Mouse (Mus musculus): ENCODE results near the gene Mef2d. TPM values are rescaled to one million over a fixed set of nuclear protein-coding genes. Genes with fewer than 3 reads are reported as not detected.
A peak's percentile ranks its signal among the peaks of the same experiment; 100 is the strongest.

The Mef2d gene
- polyA plus RNA-seq, 1 experiment, result 64.7 TPM

DNA sequence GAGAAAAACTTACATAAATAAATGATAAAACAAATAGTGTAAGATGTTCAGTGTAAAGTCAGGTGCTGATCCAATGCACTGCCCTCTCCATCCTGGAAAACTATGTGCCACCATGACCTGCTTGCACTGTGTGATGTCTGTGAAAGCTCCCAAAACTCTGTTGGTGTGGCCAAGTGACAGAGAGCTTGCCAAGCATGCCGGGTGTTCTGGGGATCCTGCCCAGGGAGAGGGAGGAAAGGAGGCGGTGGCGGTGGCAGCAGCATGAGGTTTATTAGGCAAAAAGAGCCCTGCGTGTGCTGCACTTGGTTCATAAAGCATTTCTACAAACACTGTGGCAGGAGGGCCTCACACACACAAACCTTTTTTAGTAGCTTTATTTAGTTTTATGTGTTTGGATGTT, 39.2 kb downstream of the Mef2d start:
- Histone ChIP-seq H3K4me1 (ENCODE audit: control insufficient read depth, insufficient read depth, low read length) (peaks cover 2% of the 10 kb centered on the region; the same call in 1 of the 2 replicates), H3K27ac (ENCODE audit: control insufficient read depth, insufficient read depth, low read depth, low read length, poor library complexity) (no peak overlapping the region), H3K4me3 (replicated peaks; ENCODE audit: control insufficient read depth, low read depth, low read length) (no peak overlapping the region)
- TF ChIP-seq POLR2A (IDR thresholded peaks at IDR 0.05; ENCODE audit: borderline replicate concordance, control insufficient read depth, low read depth, low read length) (no peak), CTCF (IDR thresholded peaks at IDR 0.05; ENCODE audit: control insufficient read depth, insufficient read depth, low read length) (no peak)
- WGBS, result 74% methylated on average over 4 of the region's 4 CpGs

DNA sequence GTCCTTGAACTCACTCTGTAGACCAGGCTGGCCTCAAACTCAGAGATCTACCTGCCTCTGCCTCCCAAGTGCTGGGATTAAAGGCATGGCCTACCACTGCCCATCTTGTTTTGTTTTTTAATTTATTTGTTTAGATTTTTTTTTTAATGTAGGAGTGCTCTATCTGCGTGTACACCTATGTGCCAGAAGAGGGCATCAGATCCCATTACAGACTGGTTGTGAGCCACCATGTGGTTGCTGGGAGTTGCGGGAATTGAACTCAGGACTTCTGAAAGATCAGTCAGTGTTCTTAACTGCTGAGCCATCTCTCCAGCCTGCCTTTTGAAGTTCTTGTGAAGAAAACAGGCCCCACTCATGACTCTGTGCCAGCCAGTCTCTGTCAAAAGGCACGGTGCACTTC, 44.3 kb downstream of the Mef2d start:
- Histone ChIP-seq H3K27ac (ENCODE audit: control insufficient read depth, insufficient read depth, low read depth, low read length, poor library complexity) (no peak overlapping the region), H3K4me3 (replicated peaks; ENCODE audit: control insufficient read depth, low read depth, low read length) (no peak overlapping the region), H3K4me1 (ENCODE audit: control insufficient read depth, insufficient read depth, low read length) (no peaks in the 10 kb centered on the region; the same call in 1 of the 2 replicates)
- 69% methylated on average over 3 of the region's 3 CpGs for WGBS
- no peak for TF ChIP-seq POLR2A (IDR thresholded peaks at IDR 0.05; ENCODE audit: borderline replicate concordance, control insufficient read depth, low read depth, low read length)
- no peak for TF ChIP-seq CTCF (IDR thresholded peaks at IDR 0.05; ENCODE audit: control insufficient read depth, insufficient read depth, low read length)

DNA sequence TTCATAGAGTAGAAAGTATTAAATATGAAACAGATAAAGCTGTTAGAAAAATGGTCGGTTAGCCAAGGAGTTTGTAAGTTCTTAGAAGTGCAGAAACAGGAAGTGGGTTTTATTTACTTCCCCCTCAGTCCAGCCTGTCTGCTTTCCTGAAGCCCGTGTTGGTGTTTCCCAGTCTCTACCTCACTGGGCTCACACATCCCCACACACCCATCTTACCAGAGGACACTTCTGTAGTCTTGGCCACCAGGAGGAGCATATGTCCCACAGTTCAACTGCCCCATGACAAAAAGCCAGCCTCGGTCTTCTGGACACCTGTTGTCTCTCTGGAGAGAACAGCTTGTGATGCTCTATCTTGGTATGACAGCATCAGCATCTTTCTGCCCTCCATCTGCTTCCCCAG, 49.0 kb downstream of the Mef2d start:
- Histone ChIP-seq H3K4me1 (ENCODE audit: control insufficient read depth, insufficient read depth, low read length) (no peaks in the 10 kb centered on the region; the same call in 1 of the 2 replicates), H3K27ac (ENCODE audit: control insufficient read depth, insufficient read depth, low read depth, low read length, poor library complexity) (no peak overlapping the region), H3K4me3 (replicated peaks; ENCODE audit: control insufficient read depth, low read depth, low read length) (no peak overlapping the region)
- TF ChIP-seq CTCF (IDR thresholded peaks at IDR 0.05; ENCODE audit: control insufficient read depth, insufficient read depth, low read length), result 0 out of 2 replicates have a peak, but pooled peaks have one; percentile 22
- no peak for TF ChIP-seq POLR2A (IDR thresholded peaks at IDR 0.05; ENCODE audit: borderline replicate concordance, control insufficient read depth, low read depth, low read length)
- WGBS, result 4% methylated on average over 3 of the region's 3 CpGs

DNA sequence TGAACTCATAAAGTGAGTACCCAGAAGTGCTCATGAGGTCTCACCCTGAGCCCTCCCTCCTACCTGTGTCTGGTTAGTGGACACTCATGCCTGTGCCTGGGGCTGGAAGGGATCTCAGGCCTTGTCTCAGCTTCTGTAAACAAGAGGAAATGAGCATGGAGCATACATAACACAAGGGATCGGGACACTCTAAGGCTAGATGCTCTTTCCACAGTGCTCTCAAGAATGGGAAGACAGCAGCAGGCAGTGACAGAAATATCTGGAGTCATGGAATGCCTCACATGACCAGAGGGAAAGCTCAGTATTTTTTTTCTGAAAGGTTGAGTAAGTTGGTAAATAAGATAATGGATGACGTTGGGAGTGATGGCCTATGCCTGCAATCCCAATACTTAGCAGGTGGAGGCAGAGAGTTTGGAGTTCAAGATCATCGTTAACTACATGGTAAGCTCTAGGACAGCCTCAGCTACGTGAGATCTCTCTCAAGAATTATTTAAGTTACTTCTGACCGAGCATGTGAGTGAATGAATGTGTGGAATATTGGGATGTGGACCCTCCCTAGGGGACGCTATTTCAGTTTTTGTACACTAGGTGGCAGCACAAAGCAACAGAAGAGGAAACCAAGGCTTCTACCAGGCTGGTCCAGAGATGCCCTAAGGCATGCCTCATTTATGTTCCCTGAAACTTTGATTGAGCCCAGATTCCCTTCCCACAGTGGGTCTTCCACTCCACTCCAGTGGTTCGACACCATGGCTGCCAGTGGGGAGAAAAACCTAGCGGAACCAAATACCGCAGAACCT, 49.8 kb downstream of the Mef2d start:
- H3K27ac ChIP-seq (ENCODE audit: control insufficient read depth, insufficient read depth, low read depth, low read length, poor library complexity), result no peak overlapping the region
- no peak for TF ChIP-seq POLR2A (IDR thresholded peaks at IDR 0.05; ENCODE audit: borderline replicate concordance, control insufficient read depth, low read depth, low read length)
- TF ChIP-seq CTCF (IDR thresholded peaks at IDR 0.05; ENCODE audit: control insufficient read depth, insufficient read depth, low read length), result peak; percentile 56; the same call in 1 of the 2 replicates
- WGBS, result 39% methylated on average over 9 of the region's 9 CpGs
- H3K4me3 ChIP-seq (replicated peaks; ENCODE audit: control insufficient read depth, low read depth, low read length), result no peak overlapping the region
- H3K4me1 ChIP-seq (ENCODE audit: control insufficient read depth, insufficient read depth, low read length), result no peaks in the 10 kb centered on the region; the same call in 1 of the 2 replicates

DNA sequence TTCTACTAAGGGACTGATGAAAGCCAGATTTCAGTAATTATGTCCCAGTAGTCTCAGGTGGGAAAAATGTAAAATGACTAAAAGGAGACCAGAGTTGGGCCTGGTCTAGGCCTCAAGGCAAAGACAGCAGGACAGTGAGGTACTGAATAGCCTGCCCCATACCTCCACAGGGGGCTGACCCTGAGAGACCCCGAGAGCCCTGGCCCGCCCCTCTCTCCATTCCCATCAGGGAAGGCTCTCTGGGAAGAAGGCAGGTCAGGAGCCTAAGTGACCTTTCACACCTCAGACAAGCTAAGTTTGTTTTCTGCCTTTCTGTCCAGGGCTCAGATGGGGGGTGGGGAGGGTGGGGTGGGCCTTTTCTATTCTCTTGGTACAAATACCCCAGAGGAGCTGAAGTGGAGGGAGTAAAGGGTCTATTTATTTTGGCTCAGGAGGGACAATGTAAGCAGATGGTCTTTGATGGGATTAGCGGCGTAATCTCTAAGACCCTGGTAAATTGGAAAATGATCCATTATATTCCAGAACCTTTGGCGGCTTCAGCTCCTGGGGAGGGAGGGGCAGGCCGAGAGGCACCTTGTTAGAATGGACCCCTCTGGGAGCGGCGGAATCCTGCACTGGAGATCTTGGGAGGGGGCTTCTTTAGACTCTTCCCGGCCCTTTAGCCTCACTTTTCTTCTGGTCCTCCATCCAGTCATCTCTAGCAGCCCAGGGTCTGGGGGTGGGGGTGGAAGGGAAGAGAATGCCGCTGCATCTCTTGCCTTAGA, 55.8 kb downstream of the Mef2d start:
- WGBS, result 46% methylated on average over 10 of the region's 10 CpGs

DNA sequence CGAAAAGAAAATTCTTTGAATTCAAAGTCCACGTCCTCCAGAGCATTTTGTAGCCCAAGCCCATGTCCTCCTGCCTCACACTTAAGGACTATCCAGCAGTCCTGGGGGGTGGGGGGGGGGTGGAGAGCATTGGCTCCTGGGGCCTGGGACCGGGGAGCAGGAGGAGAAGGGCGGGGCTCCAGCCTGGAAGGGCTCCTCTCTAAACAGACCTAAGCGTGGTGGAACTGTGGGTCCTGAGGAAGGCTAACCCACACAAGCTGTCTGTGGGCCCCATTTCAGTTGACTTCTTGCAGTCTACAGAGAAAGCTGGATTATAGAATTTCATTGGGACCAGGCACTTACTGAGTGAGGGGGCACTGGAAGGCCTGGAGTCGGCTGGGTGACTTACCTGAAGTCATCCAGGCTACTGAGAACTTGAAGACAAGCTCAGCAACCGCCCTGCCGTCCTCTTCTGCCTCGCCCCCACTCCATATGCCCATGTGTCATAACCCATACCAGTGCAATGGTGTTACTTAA, 56.4 kb downstream of the Mef2d start:
- H3K4me3 ChIP-seq (replicated peaks; ENCODE audit: control insufficient read depth, low read depth, low read length), result no peak overlapping the region
- 19% methylated on average over 9 of the region's 9 CpGs for WGBS
- no peaks in the 10 kb centered on the region for H3K4me1 ChIP-seq (ENCODE audit: control insufficient read depth, insufficient read depth, low read length)
- no peak overlapping the region for H3K27ac ChIP-seq (ENCODE audit: control insufficient read depth, insufficient read depth, low read depth, low read length, poor library complexity)
- no peak for TF ChIP-seq POLR2A (IDR thresholded peaks at IDR 0.05; ENCODE audit: borderline replicate concordance, control insufficient read depth, low read depth, low read length)
- no peak for TF ChIP-seq CTCF (IDR thresholded peaks at IDR 0.05; ENCODE audit: control insufficient read depth, insufficient read depth, low read length)

More for the DNA sequence above, 55.8 kb downstream of the Mef2d start:
- H3K4me1 ChIP-seq (ENCODE audit: control insufficient read depth, insufficient read depth, low read length), result no peaks in the 10 kb centered on the region
- TF ChIP-seq CTCF (IDR thresholded peaks at IDR 0.05; ENCODE audit: control insufficient read depth, insufficient read depth, low read length), result no peak
- TF ChIP-seq POLR2A (IDR thresholded peaks at IDR 0.05; ENCODE audit: borderline replicate concordance, control insufficient read depth, low read depth, low read length), result no peak
- H3K27ac ChIP-seq (ENCODE audit: control insufficient read depth, insufficient read depth, low read depth, low read length, poor library complexity), result no peak overlapping the region
- H3K4me3 ChIP-seq (replicated peaks; ENCODE audit: control insufficient read depth, low read depth, low read length), result no peak overlapping the region

DNA sequence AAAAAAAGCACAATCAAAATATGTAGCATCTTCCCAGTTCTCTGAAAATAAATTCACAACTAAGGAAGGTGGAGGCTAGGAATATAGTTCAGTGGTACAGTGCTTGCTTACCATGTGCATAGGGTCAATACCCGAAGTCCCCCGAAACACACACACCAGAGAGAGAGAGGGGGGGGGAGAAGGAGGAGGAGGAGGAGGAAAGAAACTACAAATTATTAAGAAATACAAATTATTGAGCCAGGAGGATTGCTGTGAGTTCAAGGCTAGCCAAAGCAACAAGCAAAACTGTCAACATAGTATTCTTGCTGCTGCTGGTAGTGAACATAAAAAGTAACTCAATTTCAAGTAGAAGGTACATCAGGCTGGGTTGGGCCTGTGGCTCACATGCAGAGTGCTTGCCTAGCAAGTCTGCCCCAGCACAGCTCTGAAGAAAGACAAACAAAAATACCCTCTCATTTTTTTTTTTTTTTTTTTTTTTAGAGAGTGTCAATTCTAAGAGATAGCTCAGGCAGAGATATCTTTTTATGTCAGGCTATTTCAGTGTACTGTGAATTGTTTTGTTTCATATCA, 57.5 kb downstream of the Mef2d start:
- H3K4me1 ChIP-seq (ENCODE audit: control insufficient read depth, insufficient read depth, low read length), result no peaks in the 10 kb centered on the region
- H3K27ac ChIP-seq (ENCODE audit: control insufficient read depth, insufficient read depth, low read depth, low read length, poor library complexity), result no peak overlapping the region
- no peak overlapping the region for H3K4me3 ChIP-seq (replicated peaks; ENCODE audit: control insufficient read depth, low read depth, low read length)
- 41% methylated on average over 2 of the region's 2 CpGs for WGBS
- no peak for TF ChIP-seq CTCF (IDR thresholded peaks at IDR 0.05; ENCODE audit: control insufficient read depth, insufficient read depth, low read length)
- TF ChIP-seq POLR2A (IDR thresholded peaks at IDR 0.05; ENCODE audit: borderline replicate concordance, control insufficient read depth, low read depth, low read length), result no peak

Measured in bone marrow, adult 2 months (tissue).